Mouse (Mus musculus) right cerebral cortex, postnatal 25 days (tissue): ENCODE results near the gene Clmp.
A peak's percentile ranks its signal among the peaks of the same experiment; 100 is the strongest.

Experiments
- DNase-seq: peaks from one replicate; pipeline ENCODE4 v3.0.0; 2022

Gene Clmp

DNA sequence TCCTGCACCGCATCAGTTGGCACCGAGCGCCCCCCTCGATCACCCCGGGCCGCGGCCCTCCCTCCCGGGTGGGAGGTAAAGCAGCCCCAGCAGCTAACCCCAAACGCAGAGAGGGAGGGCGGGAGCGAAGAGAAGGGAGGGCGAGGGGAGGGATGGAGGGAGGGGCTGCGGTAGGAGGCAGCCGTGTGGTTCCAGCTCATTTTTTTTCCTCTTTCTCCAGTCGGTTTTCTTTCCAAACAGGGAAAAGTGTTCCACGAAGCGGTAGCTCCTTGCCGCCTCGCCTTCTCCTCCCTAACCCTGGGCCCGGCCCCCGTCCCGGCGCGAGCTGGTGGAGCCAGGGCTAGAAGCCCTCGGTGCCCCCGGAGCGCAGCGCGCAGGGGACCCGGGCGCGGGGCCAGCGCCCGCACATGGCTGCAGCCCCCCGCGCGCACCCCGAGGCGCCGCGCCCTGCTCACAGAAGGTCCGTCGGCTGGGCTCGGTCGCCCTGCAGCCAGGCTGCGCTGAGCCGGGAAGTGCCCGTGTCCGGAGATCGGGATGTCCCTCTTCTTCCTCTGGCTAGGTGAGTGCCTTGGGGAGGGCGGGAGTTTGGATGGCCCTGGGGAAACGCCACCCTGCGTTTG, at the start of gene Clmp:
Clmp (plus strand) TSS at position 162 of the 620 bp plus-strand sequence.
- peak; percentile 32 for DNase-seq

DNA sequence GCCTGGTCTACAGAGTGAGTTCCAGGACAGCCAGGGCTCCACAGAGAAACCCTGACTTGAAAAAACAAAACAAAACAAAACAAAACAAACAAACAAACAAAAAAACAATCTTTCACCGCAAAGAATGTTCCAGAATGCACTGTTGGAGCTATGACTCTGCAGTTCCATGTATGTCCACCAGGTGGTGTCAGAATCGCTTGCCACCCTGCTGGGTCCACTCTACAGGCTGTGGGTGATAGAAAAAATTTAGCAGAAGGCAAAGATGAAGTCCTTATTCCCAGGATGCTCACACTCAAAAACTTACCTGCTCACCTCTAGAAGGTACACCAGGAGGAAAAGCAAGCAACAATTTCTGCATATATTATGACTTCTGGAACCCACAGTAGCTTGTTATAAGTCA, 49.7 kb upstream of the Clmp start:
- peak; percentile 57 for DNase-seq

DNA sequence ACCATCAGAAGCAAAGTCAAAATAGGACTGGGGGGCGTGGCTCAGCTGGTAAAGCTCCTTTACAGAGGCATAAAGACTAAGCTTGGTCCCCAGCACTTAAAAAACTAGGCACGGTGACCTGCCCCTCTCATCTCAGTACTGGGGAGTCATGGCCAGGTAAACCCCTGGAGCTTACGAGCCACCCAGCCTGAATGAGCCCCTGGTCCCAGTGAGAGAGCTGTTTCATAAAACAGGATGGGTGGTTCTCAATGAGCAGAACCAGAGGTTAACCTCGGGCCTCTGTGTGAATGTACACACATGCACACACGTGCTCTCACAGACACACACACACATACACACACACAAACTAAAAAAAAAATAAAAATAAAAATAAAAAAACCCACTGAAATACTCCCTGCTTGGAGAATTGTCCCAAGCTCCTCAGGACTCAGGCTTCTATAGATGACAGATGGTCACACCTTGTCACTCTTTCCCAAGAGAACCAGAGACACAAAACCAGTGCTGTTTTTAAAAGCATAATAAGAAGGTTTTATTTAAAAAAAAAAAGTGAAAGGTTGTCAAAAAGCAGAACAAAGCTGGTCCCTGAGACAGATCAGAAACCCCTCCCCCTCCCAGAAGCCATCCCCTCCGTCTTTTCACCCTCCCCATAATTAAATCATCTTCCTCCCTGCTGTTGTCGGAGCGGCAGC, 47.9 kb upstream of the Clmp start:
- no peak for DNase-seq

DNA sequence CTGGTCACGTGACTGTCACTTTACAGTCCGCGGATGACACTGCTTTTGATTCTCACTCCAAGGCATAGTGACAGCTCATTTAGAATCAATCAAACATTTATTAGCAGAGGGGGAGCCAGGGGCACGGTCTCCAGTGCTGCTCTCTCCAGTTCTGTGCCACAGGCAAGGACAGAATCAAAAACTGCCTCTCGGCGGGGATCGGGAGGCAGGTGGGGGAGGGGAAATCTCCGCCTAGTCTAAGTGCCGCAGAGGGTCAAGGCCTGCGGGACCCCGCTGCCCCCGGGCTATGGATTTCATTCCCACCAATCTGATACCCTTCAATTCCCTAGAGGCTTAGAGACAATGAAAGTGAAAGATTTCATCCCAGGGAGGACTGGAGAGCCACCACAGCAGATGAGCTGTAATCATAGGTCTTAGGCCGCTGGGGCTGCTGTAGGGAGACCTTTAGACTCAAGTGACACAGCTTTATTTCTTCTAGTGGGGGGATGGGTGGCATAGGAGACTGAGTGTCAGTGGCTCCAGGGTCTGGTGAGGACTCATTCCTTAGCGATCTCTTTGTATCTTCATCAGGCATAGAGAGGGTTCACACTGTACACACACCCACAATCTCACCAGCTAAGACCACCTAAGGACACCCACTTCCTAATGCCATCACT, 47.2 kb upstream of the Clmp start:
- peak; percentile 30 for DNase-seq

DNA sequence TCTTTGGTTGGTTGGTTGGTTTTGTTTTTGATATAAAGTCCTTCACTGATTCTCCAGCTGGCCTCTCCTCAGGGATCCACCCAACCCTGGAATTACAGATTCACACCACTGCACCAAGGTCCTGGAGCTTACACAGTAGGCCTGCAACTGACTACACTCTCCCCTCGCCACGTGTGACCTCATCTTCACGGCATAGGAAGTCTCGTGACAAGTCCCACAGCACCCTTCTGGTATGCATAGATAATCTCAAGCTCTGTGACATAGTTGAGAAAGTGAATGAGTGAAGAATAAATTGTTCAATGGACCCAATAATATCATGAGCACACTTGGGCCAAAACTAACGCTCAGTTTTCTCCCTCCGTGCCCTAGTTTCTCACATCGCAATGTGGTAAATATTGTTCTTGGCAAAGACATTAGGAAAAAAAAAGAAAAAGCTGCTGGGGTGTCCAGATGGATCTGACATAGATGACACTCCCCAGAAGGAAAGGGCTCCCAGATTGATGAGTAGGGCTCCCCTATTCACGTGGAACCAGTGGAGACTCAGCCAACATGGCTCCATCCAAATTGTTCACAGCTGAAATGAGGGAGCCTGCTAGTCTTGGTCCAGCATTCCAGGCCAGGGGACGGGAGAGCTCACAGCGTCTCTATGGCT, 46.1 kb upstream of the Clmp start:
- DNase-seq: no peak

DNA sequence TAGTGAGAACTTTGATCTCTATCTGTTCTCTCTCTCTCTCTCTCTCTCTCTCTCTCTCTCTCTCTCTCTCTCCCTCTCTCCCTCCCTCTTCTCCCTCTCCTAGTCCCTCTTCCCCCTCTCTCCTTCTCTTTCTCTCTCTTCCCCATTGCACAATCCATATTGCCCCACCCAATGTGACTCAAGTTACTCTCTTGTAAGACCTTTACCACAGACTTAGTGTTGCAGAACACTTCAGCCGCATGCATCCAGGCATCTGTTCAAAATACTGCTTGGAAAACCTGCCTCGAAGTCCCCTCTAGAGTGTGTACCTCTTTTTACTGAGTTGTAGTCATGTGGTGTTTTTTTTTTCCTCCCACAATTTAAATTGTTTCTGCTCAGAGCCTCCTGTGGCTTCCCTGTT, 44.4 kb upstream of the Clmp start:
- no peak for DNase-seq

DNA sequence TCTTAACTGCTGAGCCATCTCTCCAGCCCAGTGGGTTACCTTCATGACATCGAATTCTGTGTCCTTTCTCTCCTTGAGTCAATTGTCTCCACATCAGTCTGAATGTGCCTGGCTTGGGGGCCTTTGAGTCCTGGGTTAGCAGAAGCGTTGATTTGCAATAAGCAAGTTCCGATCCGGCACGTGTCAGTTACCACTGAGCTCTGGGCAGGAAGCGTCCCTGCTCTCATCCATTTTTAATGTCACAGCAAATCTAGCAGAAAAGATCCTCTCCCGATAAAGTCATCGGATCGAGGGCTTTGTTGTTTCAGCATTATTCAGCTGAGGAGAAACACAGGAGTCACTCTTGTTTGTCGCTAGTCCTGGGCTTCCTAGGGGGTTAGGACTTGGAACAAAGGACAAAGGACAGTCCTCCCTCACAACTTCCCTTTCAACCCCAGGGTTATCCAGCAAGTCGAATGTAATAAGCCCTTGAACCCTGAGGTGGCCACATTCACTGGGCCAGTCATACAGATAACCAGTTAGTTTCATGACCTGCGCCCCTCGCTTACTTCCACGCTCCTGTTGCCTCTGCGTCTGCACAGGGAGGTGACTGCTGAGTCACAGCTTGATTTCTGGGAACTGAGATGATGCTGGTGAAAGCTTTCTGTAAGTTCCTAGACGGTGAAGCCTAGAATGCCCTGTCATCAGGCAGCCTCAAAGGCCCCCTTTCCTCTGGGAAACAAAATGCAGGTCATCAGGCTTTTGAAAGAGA, 43.1 kb upstream of the Clmp start:
- DNase-seq: no peak

DNA sequence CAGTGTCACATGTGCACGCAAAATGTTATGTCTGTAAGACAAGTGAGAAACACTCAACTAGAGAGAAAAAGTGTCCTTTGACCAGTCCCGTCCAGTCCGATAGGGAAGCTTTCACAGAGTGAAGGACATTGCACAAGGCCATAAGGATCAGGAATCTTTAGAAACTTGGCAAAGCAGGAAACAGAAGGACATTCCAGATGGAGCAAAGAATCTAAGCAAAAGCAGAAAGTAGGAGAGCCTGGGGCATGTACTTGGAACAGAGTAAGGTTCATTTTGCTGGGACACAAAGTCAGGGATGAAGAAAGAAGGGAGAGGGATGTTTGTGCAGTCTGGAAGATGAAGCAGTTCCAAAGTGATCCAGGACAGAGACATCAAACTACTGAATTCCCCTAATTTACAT, 36.3 kb upstream of the Clmp start:
- DNase-seq: no peak

DNA sequence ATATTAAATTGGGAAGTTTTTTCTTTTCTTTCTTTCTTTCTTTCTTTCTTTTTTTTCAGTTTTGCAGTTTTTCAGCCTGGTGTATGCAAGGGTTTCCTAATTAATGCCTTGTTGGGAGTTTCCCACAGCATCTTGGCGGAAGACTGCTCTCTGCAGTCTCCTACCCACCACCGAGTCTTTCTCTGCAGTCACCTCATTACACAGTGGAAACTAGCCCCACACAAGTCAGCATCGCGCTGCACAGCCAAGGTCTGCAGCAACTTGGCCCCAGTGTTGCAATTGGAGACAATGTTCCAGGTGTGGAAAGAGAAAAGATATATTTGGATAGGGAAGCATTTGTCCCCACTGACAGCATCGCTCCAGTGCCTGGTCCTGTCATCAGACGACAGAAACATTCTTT, 35.8 kb upstream of the Clmp start:
- DNase-seq: no peak

DNA sequence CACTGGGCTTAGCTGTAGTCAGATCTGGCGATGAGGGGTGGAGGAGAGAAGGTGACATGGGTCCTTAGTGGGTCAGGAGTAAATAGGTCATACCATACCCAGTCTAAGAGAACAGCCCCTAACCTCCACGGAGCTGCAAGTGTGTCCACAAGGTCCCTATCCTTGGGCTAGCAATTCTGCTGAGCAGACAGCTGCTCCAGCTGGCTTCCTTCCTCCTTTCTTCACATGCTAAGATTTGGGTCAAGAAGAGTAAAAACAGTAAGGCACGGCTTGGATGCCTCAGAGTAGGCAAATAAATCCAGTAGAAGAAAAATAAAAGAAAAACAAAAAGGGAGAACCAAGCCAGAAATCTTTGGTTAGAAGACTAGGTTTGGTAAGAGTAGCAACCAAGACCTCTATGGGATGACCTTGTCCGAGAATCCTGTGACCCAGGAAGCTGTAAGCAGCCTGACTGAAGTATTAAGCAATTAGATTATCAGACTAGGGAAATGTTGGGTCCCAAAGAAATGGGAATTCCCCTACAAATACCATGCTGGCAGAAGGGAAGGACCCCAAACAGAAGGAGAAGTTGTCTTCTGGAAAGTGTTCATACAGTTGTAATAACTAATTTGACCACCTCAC, 34.4 kb upstream of the Clmp start:
- no peak for DNase-seq

DNA sequence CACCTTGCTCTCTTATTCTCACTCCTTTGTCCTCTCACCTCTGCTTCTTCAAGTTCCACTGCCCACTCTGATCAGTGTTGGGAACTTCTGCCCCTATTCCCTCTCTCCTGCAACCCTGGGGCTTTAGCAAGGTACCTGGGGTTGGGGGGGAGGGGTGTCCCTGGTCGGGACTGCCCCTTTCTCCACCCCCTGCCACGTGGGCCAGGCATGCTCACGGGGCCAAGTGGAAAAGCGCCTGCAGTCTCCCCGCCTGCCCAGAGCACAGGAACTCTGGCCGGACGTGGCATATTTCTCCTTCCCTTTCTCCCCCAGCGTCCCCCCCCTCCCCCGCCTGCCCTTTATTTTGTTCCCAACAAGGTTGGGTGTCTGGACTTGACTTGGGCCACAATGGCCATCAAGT, 33.0 kb upstream of the Clmp start:
- no peak for DNase-seq

DNA sequence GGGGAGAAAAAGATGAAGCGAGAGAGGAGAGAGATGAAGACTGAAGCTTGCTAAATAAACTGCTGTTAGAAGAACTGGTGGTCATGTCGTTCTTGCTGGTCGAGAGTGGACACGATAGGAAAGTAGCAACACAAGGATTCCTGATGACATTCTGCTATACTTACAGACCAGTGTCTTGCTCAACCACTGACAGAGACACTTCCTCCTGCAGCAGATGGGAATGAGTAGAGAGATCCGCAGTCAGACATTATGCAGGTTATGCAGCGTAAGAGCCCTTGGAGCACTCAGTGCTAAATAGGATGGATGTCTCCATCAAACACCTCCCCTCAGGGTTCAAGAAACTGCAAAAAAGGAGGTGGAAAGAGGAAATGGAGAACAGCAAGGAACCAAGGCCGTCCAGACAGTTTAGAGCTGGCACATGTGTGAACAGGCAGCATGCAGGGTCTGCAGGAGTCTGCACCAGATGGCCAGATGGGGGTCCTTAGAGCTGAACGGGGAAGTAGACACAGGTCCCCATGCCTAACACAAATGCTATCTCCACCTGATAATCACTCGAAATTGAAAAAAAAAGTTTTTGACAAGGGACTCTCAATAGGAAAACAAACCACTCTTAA, 19.5 kb upstream of the Clmp start:
- DNase-seq: no peak

DNA sequence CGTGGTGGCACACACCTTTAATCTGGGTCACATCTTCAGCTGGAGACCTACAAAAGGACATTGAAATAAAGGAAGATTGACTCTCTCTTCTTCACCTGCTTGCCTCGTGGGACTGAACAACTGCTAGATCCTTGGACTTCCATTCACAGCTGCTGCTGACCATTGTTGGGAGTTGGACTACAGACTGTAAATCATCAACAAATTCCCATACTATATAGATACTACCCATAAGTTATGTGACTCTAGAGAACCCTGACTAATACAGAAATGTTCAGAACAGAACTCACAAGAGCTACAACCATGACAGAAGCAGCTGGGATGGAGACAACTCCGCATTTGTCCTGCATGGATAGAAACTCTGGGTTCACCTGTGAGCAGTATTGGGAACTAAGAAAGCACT, 15.4 kb upstream of the Clmp start, which contains the start of gene Gm21915:
Gm21915 (plus strand) TSS at position 301 of the 400 bp plus-strand sequence.
- no peak for DNase-seq

DNA sequence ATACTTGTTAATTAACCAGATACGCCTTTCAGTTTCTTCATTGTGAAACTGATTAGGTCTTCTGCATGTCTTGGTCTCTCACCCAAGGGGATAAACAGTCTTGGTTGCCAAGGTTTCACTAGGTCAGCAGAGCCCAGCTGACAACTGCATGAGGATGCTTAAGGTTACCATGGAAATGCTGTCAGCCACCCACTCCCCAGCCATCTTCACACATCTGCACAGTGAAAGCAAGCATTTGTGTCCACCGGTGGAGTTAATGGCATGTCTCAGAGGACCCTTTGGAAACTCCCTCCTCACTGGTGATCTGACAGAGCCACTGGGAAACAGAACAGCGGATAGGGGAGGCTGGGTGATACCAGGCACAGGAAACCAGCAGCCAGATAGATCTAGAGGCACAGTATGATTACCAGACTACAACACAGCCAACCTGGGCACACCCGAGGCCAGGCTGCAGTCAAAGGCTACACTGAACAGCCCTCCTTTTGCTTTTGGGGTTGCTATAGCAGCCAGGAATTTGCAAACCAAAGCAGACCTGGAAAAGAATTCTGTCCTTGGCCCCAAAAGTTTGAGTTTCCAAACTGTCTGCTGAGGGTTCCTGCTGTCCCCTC, 14.3 kb upstream of the Clmp start:
- DNase-seq: no peak

DNA sequence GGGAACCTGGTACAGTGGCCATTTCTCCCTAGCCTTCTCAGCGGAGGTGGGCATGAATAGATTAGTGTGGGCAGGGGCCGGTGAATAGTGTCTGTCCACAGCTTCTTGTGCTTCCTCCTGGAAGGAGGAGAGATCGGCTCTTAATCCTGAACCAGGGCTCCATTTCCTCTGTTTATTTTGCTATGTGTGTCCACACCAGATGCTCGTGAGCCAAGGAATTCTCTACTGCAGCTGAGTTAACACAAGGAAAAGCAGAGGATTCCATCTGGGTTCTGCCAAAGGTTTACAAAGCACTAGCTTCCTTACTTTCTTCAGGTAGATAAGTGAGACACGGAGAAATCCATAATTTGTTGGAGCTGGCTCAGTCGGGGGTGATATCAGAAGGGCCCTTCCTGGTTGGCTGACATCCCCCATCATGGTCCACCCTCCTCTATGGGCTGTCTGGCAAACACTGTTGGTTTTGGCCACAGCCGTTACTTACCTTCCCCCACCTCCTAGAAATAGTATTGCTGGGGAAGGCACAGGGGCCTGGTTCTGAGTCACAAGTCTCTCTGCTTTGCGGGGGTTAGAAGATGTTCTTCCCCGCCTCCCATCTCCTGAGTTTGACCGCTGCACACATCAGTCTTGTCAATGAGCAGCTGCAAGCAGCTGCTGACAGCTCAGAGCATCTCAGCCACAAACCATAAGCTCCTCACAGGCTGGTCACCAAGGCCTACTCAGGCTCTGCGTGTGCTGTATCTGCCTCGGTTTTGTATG, 10.4 kb upstream of the Clmp start:
- no peak for DNase-seq

DNA sequence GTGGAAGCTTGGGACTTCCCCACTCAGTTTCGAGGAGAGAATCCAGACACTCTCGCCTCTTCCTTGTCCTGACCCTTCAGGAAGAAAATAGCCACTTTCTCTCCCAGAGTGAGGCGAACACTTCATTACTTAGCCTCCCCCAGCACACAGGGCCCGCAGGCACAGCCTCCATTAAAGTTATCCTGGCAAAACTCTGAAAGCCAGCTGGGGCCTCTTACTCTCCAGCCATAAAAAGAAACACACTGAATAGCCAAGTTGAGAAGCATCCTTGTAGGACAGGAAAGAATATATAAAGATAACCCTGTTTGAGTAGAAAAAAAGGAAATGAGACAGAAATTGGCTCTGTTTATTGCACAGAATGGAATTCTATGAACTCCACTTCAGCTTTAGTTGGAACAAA, 7.1 kb upstream of the Clmp start:
- no peak for DNase-seq

DNA sequence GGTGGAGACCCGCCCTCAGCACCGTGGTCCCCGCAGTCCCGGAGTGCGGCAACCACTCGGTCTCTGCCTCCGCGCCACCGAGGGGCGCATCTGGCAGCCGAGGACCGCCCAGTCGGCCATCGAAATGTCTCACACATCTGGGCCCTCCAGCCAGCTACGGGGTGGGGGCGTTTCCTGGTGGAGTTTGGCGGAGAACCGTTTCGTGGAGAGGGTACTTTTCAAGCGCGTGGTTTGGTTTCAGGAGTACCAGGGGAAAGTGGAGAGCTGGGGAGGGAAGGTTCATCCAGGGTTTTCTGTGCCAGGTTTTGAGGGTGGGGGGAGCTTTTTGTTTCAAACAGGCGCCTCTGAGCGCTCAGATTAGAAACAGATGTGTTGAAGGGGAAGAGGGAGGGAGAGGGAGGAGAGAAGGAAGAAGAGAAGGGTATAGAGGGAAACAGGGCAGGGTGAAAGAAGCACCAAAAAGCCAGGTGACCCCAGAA, 698 bp downstream of the Clmp start:
- no peak for DNase-seq

DNA sequence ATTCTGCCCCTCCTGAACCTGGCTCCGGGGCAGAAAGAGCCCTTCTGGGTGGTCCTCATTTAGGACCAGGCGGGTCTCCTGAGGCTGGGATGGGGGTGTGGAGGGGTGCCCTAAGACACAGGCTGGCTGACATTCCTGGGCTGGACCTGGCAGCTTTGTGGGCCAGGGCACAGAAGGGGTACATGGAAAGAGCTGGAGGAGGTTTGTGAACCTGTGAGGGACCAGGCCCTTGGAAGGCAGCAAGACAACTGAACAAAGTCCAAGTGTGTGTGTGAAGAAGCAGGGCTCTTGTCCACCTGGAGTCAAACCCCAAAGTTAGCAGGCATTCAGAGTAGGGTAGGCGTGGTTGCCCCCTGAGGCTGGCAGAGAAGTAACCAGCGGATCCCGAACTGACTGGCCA, 1.3 kb downstream of the Clmp start:
- no peak for DNase-seq

DNA sequence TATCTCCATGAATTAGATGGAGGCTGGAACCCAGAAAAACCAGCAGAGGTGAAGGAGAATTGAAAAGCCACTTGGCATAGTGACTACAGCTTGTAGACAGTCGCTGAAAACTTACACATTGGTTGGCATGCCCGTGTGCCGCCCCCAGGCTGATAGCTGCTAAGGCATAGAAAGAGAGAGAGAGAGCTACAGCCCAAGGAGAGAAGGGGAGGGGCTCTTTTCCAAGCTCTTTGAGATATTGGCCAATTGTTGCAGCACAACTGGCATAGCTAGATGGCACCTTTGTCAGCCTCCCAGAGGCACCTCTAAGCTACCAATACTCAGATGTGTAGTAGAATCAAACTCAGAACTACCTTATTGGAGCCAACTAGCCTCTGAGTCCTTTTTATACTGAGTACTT, 1.8 kb downstream of the Clmp start:
- no peak for DNase-seq

DNA sequence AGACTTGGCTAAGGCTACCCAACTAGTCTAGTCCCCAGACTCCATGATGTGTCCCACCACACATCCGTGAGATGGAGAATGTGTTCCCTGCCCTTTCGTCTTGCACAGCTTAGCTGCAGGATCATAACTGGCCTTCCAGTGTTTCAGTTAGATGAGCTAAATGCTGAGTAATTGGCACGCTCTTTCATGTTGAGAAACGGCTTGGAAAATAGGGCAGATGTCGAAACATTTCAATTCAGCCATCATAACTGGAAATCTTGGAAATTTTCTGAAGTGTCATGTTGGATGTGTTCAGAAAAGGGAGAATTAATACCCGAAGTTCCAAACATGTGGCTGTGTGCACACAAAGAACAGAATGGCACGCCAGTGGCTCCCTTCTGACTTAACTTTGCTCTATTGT, 4.7 kb downstream of the Clmp start:
- DNase-seq: no peak

DNA sequence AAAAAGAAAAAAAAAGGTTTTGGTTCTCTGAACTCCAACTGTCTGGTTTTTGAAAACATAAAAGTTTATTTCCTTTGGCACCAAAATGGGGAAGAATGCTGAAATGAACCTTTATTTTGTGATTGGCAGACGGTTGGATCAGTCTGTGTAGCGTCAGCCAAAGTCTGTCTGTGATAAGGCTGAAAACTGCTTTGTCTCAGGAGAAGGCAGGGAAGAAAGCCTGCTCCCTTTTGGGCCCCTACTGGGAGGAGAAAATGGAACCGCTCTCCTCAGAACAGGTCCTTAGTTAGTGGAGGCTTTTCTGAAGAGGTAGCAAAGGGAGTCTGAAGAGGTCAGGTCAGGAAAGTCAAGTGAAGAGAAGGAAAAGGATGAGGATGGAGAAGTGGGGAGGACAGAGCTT, 7.3 kb downstream of the Clmp start:
- DNase-seq: no peak
